In the genomic region with DNA sequence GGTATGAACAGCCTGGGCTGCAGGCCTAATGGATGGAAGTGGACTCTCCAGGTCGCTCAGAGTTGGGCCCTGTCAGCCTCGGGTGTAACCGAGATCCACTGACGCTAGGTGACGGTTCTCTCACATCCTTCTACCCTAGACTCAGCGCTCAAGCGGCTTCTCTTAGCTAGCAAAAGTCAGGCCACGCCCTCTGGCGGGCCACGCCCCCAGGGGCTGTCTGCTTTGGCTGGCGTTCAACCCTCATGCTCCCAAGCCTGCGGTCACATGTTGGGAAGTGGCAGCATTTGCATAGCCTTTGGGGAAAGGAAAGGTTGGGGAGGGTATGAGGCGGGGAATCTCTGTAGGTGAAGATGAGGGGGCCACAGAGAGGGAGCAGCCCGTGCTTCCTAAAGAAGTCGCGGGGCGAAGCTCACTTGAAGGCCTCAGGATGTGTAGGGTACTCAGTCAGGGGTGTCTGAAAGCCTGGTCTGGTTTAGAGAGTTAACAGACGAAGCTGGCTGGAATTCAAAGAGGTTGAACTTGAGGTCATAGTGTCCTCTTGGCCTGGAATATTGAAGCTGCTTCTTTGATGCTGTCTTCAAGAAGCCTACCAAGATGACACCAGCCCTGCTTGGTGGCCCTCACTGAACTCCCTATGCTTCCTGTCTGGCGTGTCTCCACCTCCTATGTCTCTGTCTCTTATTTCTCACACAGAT, we compare ENCODE assay signal across 8 mouse cellular contexts. TPM values are rescaled to one million over a fixed set of nuclear protein-coding genes. Genes with fewer than 3 reads are reported as not detected.
DNase-seq lines count a peak whose midpoint lies in the region; ATAC-seq and TF ChIP-seq lines count a peak whose summit lies in the region.

No protein-coding gene starts in this region.

- H3K4me3 ChIP-seq in ES-E14 (ENCODE audit: insufficient read depth in 1 of 2, low read depth in 1 of 2, low read length in 2 of 2, poor library complexity in 1 of 2, severe bottlenecking in 1 of 2) = peak overlapping the region in 1 of 2 experiments; percentile 49; a peak in 1 of 4 replicates
- H3K4me3 ChIP-seq in hindbrain, embryonic 16.5 days (ENCODE audit: low read length) = peak overlapping the region; percentile 21
- peak overlapping the region; percentile 3; the same call in 1 of the 2 replicates for H3K4me3 ChIP-seq in liver, adult 2 months (ENCODE audit: insufficient read depth, low read depth, low read length)
- H3K4me3 ChIP-seq in midbrain, embryonic 15.5 days = peak overlapping the region; percentile 12

- no peaks in the 10 kb centered on the region for H3K36me3 ChIP-seq in ES-E14 (ENCODE audit: control insufficient read depth, insufficient read depth, low read length, poor library complexity, severe bottlenecking)
- H3K36me3 ChIP-seq in hindbrain, embryonic 16.5 days (ENCODE audit: control insufficient read depth, insufficient read depth, low read length) = no peaks in the 10 kb centered on the region
- no peaks in the 10 kb centered on the region for H3K36me3 ChIP-seq in liver, adult 2 months (ENCODE audit: control insufficient read depth, insufficient read depth, low read length)
- no peaks in the 10 kb centered on the region for H3K36me3 ChIP-seq in midbrain, embryonic 15.5 days (replicated peaks)

- ATAC-seq in hindbrain, embryonic 16.5 days = peak; percentile 81
- peak; percentile 61 for ATAC-seq in midbrain, embryonic 15.5 days (replicated peaks)

- H3K27ac ChIP-seq in ES-E14 (ENCODE audit: insufficient read depth, low read depth, low read length, poor library complexity, severe bottlenecking) = no peak overlapping the region
- H3K27ac ChIP-seq in hindbrain, embryonic 16.5 days (ENCODE audit: low read depth, low read length) = no peak overlapping the region
- H3K27ac ChIP-seq in liver, adult 2 months (replicated peaks; ENCODE audit: insufficient read depth, low read depth, low read length) = 0 out of 2 replicates have a peak overlapping the region, but pooled peaks have one; percentile 8
- H3K27ac ChIP-seq in midbrain, embryonic 15.5 days = no peak overlapping the region

- peaks cover 45% of the 10 kb centered on the region for H3K27me3 ChIP-seq in hindbrain, embryonic 16.5 days (replicated peaks; ENCODE audit: control insufficient read depth, insufficient read depth, low read length)
- peaks cover 21% of the 10 kb centered on the region; the same call in 1 of the 2 replicates for H3K27me3 ChIP-seq in liver, adult 2 months (ENCODE audit: control insufficient read depth, insufficient read depth, low read length)
- peaks cover 62% of the 10 kb centered on the region for H3K27me3 ChIP-seq in midbrain, embryonic 15.5 days (replicated peaks)

- DNase-seq in ES-E14 (ENCODE audit: low read depth, low spot score) = peak; percentile 70
- peak; percentile 40 for DNase-seq in c-Kit-positive CD71-negative TER-119-negative erythroid progenitor cells, embryonic 14.5 days (ENCODE audit: low read depth)
- peak; percentile 45 for DNase-seq in gastrocnemius, postnatal 25 days
- peak; percentile 23 for DNase-seq in liver, adult 2 months (ENCODE audit: extremely low read depth, low read depth, low spot score)
- peak; percentile 30 for DNase-seq in thymus, postnatal 25 days
- DNase-seq in cerebellum, adult 9-11 months = no peak

- no peak for TF ChIP-seq POLR2A in liver, adult 2 months (IDR thresholded peaks at IDR 0.05; ENCODE audit: extremely low read depth, insufficient read depth, low read length)

- TF ChIP-seq CTCF in liver, adult 2 months (IDR thresholded peaks at IDR 0.05; ENCODE audit: low read depth, low read length) = no peak

- H3K9ac ChIP-seq in ES-E14 (ENCODE audit: insufficient read depth, low read depth, low read length, poor library complexity, severe bottlenecking) = no peak overlapping the region
- H3K9ac ChIP-seq in hindbrain, embryonic 16.5 days (ENCODE audit: low read depth, low read length) = no peak overlapping the region
- H3K9ac ChIP-seq in liver, adult 2 months (ENCODE audit: low read depth, low read length) = no peak overlapping the region
- H3K9ac ChIP-seq in midbrain, embryonic 15.5 days = no peak overlapping the region

- WGBS in hindbrain, embryonic 16.5 days = 8% methylated on average over 19 of the region's 19 CpGs
- whole genome bisulfite sequencing in liver, adult 2 months = 11% methylated on average over 19 of the region's 19 CpGs
- WGBS in midbrain, embryonic 15.5 days = 8% methylated on average over 19 of the region's 19 CpGs

- in situ Hi-C loops in ES-E14 (cut with MboI; ENCODE audit: low sequenced_read_pairs in 2 of 2, unreplicated experiment in 2 of 2) = no loop called here

- H3K9me3 ChIP-seq in ES-E14 (ENCODE audit: control insufficient read depth, insufficient read depth, low read depth, low read length) = no peaks in the 10 kb centered on the region
- H3K9me3 ChIP-seq in hindbrain, embryonic 16.5 days (ENCODE audit: control insufficient read depth, low read length) = no peaks in the 10 kb centered on the region
- H3K9me3 ChIP-seq in midbrain, embryonic 15.5 days = no peaks in the 10 kb centered on the region

- H3K4me2 ChIP-seq in hindbrain, embryonic 16.5 days (ENCODE audit: low read length) = peak overlapping the region; percentile 49
- peak overlapping the region; percentile 44 for H3K4me2 ChIP-seq in midbrain, embryonic 15.5 days

- H3K4me1 ChIP-seq in ES-E14 (ENCODE audit: control insufficient read depth in 2 of 2, insufficient read depth in 2 of 2, low read length in 2 of 2, poor library complexity in 1 of 2) = peaks cover 0 to 5% of the 10 kb centered on the region in 2 experiments; a peak in 2 of 4 replicates
- peaks cover 22% of the 10 kb centered on the region for H3K4me1 ChIP-seq in hindbrain, embryonic 16.5 days (ENCODE audit: control insufficient read depth, insufficient read depth, low read depth, low read length)
- no peaks in the 10 kb centered on the region for H3K4me1 ChIP-seq in liver, adult 2 months (ENCODE audit: control insufficient read depth, insufficient read depth, low read length)
- peaks cover 31% of the 10 kb centered on the region for H3K4me1 ChIP-seq in midbrain, embryonic 15.5 days

- no peaks in the 10 kb centered on the region for H3K79me2 ChIP-seq in liver, adult 2 months (ENCODE audit: control insufficient read depth, insufficient read depth, low read length)

TF ChIP-seq in ES-E14, 5 proteins besides CTCF, POLR2A, EP300 and RAD21:
- TF ChIP-seq HCFC1 (IDR thresholded peaks at IDR 0.05; ENCODE audit: borderline replicate concordance, insufficient read depth, low read length) (no peak), ZNF384 (IDR thresholded peaks at IDR 0.05; ENCODE audit: low read depth, low read length) (no peak), MAFK (IDR thresholded peaks at IDR 0.05; ENCODE audit: insufficient read depth, low read depth, low read length) (no peak), ZC3H11A (IDR thresholded peaks at IDR 0.05; ENCODE audit: borderline replicate concordance, low read depth, low read length) (no peak), CHD2 (IDR thresholded peaks at IDR 0.05; ENCODE audit: low read depth, low read length) (no peak)

RNA-seq across cellular contexts. Expression of gene Kcnip3, which starts 37.3 kb away (rescaled TPM):
- 3.0 and 5.3 TPM in 2 replicates for total RNA-seq in ES-E14 (2012; rRNA removed)
- under 1 TPM; 0.28 to 0.38 TPM for total RNA-seq in gastrocnemius, postnatal 25 days (2021)
- 15.4 and 20.0 TPM in 2 replicates for polyA plus RNA-seq in hindbrain, embryonic 16.5 days (2015; fragmentation: Nextera tagmentation; extraction: Ambion mirVana)
- 0.09 and 0.67 TPM in 2 replicates for total RNA-seq in liver, adult 2 months (2014; rRNA removed)
- 0.25 and 0.45 TPM in 2 replicates for polyA plus RNA-seq in liver, adult 2 months (2012; rRNA removed)
- 8.9 and 10.0 TPM in 2 replicates for polyA plus RNA-seq in midbrain, embryonic 15.5 days (2015; fragmentation: Nextera tagmentation; extraction: Ambion mirVana)

RNA-seq across cellular contexts. Expression of gene Fahd2a, which starts 40.3 kb away (rescaled TPM):
- 6.6 and 8.7 TPM in 2 replicates for total RNA-seq in ES-E14 (2012; rRNA removed)
- total RNA-seq in gastrocnemius, postnatal 25 days (2021) = 10 to 100 TPM; 21.5 to 21.9 TPM
- 31.4 and 32.9 TPM in 2 replicates for polyA plus RNA-seq in hindbrain, embryonic 16.5 days (2015; fragmentation: Nextera tagmentation; extraction: Ambion mirVana)
- total RNA-seq in liver, adult 2 months (2014; rRNA removed) = 17.5 and 18.5 TPM in 2 replicates
- polyA plus RNA-seq in liver, adult 2 months (2012; rRNA removed) = 21.5 and 27.3 TPM in 2 replicates
- polyA plus RNA-seq in midbrain, embryonic 15.5 days (2015; fragmentation: Nextera tagmentation; extraction: Ambion mirVana) = 31.8 and 35.8 TPM in 2 replicates

RNA-seq across cellular contexts. Expression of gene Prom2, which starts 56.6 kb away (rescaled TPM):
- total RNA-seq in ES-E14 (2012; rRNA removed) = 0.45 and 1.0 TPM in 2 replicates
- not detected for total RNA-seq in gastrocnemius, postnatal 25 days (2021)
- 0.05 and 0.06 TPM in 2 replicates for polyA plus RNA-seq in hindbrain, embryonic 16.5 days (2015; fragmentation: Nextera tagmentation; extraction: Ambion mirVana)
- total RNA-seq in liver, adult 2 months (2014; rRNA removed) = 0.07 TPM in 1 of 2 replicates, not detected in the other
- polyA plus RNA-seq in liver, adult 2 months (2012; rRNA removed) = 5.9 TPM in 1 of 2 replicates, not detected in the other
- polyA plus RNA-seq in midbrain, embryonic 15.5 days (2015; fragmentation: Nextera tagmentation; extraction: Ambion mirVana) = 0.06 and 0.14 TPM in 2 replicates

RNA-seq across cellular contexts. Expression of gene Gpat2, which starts 59.6 kb away (rescaled TPM):
- 26.4 and 27.3 TPM in 2 replicates for total RNA-seq in ES-E14 (2012; rRNA removed)
- total RNA-seq in gastrocnemius, postnatal 25 days (2021) = not detected
- polyA plus RNA-seq in hindbrain, embryonic 16.5 days (2015; fragmentation: Nextera tagmentation; extraction: Ambion mirVana) = 0.25 and 0.28 TPM in 2 replicates
- total RNA-seq in liver, adult 2 months (2014; rRNA removed) = 1.2 and 1.3 TPM in 2 replicates
- 2.1 and 2.2 TPM in 2 replicates for polyA plus RNA-seq in liver, adult 2 months (2012; rRNA removed)
- 0.21 and 0.24 TPM in 2 replicates for polyA plus RNA-seq in midbrain, embryonic 15.5 days (2015; fragmentation: Nextera tagmentation; extraction: Ambion mirVana)
